Mouse (Mus musculus) adrenal gland, adult (tissue): Measurements from ENCODE around the gene 4921530L21Rik.

Experiments used
- DNase-seq, 2 experiments: peaks; one replicate each; pipeline ENCODE4 v3.0.0; 2022 to 2023; ENCODE audit warnings: low spot score in 1 of 2; ENCODE audit not compliant: inconsistent age in 2 of 2

The 4921530L21Rik gene

GRCm38 (mm10) chr14:95880954-95881353, at the start of gene 4921530L21Rik:
4921530L21Rik (plus strand) TSS chr14:95881254.
- DNase-seq: no peak

DNA sequence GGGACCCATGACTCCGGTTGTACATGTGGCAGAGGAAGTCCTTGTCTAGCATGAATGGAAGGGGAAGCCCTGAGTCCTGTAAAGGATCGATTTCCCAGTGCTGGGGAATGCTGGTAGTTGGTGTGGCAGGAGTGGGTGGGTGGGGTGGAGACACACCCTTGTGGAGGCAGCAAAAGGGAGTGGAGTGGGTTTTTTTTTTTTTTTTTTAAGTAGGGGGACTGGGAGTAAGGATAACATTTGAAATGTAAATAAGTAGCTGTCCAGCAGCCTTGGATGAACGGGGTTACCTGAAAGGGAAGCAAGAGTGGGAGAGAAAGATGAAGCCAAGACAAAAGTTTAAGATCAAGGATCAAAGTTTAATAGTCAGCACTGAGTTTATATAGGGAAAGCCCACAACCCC, 47.2 kb upstream of the 4921530L21Rik start:
- no peak for DNase-seq

- DNase-seq: no peak
These were observed 18.1 kb upstream of the 4921530L21Rik start for GRCm38 (mm10) chr14:95862981-95863380.

GRCm38 (mm10) chr14:95865676-95866416, 15.2 kb upstream of the 4921530L21Rik start:
- no peak for DNase-seq

GRCm38 (mm10) chr14:95872020-95872419, 9.0 kb upstream of the 4921530L21Rik start:
- no peak for DNase-seq

GRCm38 (mm10) chr14:95876785-95877510, 4.1 kb upstream of the 4921530L21Rik start:
- DNase-seq: no peak

GRCm38 (mm10) chr14:95877548-95877947, 3.5 kb upstream of the 4921530L21Rik start:
- no peak for DNase-seq

GRCm38 (mm10) chr14:95899458-95899857, 18.4 kb downstream of the 4921530L21Rik start:
- DNase-seq: no peak

DNA sequence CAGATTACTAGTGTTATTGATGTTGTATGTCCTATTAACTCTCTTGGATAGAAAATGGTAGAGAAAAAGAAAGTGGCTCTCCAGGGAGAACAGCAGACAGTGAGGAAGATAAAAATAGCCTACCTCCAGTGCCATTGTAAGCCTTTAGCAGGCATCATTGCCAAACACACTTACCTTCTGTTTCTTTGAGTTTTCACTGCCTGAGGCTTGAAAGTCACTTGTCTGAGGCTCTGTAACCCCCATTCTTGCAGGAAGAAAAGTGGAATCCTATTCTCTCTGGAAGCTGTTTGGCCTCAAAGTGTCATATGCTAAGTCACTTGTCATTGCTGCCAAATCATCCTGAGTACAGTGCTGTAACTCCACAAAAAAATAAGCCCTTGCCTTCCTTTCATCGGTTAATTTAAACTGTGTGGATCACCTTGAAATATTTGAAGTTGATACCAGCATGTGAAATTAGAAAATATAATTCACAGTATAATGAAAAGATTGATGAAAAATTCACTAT, 23.6 kb downstream of the 4921530L21Rik start:
- no peak for DNase-seq

DNA sequence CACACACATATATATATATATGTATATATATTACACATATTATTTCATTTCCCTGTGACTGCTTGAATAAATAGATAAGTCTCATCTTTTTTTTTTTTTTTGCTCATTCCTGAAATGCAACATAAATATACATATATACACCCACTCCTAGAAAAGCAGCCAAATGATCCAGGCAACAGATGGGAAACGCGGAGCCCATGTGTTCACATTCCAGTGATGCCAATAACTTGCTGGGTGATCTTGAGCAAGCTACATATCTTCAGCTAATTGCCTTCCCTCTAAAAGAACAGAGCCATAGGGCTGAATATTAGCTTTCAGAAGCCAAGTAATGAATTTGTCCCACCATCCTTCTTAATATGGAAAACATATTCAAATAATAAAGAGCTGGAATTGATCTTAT, 32.2 kb downstream of the 4921530L21Rik start:
- no peak for DNase-seq

DNA sequence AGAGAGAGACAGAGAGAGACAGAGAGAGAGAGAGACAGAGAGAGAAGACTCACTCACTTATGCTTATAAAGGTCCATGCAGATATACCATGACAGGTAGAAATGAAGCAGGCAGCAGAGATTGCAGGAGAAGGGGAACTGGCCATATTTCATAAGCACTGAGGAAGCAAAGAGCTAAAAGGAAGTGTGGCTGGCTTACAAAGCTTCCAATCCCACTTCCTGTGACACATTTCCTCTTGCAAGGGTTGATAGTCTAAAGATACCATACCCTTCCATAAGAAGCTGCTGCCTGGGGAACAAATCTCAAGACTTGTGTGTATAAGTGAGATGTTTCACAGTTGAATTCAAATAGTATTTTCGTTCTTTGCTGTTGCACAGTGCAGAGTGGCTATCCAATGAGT, 45.7 kb downstream of the 4921530L21Rik start:
- DNase-seq: no peak

DNA sequence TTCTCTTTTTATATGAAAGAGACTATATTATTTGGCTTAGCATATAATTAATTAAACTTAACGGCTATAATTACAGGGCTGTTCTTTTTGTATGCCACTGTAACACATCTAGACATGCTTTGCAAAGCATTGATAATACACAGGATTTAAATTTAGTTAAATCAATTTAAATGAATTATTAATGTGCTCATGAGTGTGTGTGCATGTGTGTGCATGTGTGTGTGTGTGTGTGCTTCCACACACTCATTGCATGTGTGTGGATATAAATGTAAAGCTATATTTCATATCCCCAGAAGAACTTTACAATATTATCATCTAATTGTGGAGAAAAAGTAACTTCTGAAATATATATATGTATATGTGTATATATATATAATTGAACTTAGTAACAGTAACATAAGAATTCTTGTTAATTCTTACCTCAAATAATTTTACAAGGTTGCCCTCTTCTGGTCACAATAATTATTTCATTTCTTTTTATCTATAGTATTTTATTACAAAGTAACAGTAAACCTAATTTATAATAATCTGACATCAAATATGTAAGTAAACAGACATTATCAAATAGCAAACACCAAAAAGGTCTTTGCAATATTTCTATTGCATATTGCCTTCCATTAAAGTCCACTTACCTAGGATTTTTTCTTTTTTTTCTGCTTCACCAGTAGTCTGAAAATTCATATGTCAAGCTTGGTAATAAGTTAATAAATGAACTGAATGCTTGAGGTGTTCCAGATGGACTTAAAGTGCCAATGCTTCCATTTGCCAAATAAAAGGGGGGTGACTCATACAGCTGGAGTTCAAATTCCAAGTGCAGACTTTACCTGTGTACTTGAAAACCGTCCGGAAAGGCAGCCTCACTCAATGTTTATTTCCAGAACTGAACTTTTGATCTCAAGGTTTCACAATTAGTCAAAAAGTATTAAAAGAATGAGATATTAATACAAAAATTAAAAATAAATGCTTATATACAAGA, 47.0 kb downstream of the 4921530L21Rik start:
- no peak for DNase-seq
